14 mouse cellular contexts compared by ENCODE assay signal in genomic region chrX:142237101-142237500, GRCm38 (mm10). TPM values are rescaled to one million over a fixed set of nuclear protein-coding genes. Genes with fewer than 3 reads are reported as not detected.
DNase-seq lines count a peak whose midpoint lies in the region; ATAC-seq and TF ChIP-seq lines count a peak whose summit lies in the region.
"Had no signal": no experiment of that assay in that cellular context is flagged by ENCODE, and none has a peak within 500 bp of the region (broad histone marks: within the 10 kb centered on the region; RNA-seq: fewer than 3 reads in every experiment).

No protein-coding gene starts in this region.

- ATAC-seq in hindbrain, embryonic 11.5 days (ENCODE audit: low FRiP score), result no peak
- ATAC-seq in hindbrain, embryonic 14.5 days (ENCODE audit: low FRiP score), result no peak
- no peak for ATAC-seq in lung, postnatal 0 days
- ATAC-seq in intestine, embryonic 16.5 days, result no peak
- ATAC-seq: midbrain, embryonic 15.5 days had no signal

- no peaks in the 10 kb centered on the region for H3K36me3 ChIP-seq in hindbrain, embryonic 11.5 days (ENCODE audit: control insufficient read depth, insufficient read depth, low read length)
- H3K36me3 ChIP-seq in hindbrain, embryonic 14.5 days (replicated peaks; ENCODE audit: control insufficient read depth, insufficient read depth), result no peaks in the 10 kb centered on the region
- H3K36me3 ChIP-seq in lung, postnatal 0 days (ENCODE audit: insufficient read depth, low read length), result no peaks in the 10 kb centered on the region
- no peaks in the 10 kb centered on the region for H3K36me3 ChIP-seq in intestine, embryonic 16.5 days (ENCODE audit: control insufficient read depth, insufficient read depth, low read length)
- H3K36me3 ChIP-seq: limb, embryonic 12.5 days; midbrain, embryonic 15.5 days; neural tube, embryonic 15.5 days had no signal

- H3K4me2 ChIP-seq in hindbrain, embryonic 11.5 days (replicated peaks; ENCODE audit: low read depth, low read length), result no peak overlapping the region
- no peak overlapping the region for H3K4me2 ChIP-seq in hindbrain, embryonic 14.5 days (replicated peaks)
- H3K4me2 ChIP-seq in lung, postnatal 0 days (replicated peaks; ENCODE audit: low read depth, low read length), result no peak overlapping the region
- H3K4me2 ChIP-seq in intestine, embryonic 16.5 days (ENCODE audit: low read depth, low read length), result no peak overlapping the region
- H3K4me2 ChIP-seq: limb, embryonic 12.5 days; midbrain, embryonic 15.5 days; neural tube, embryonic 15.5 days had no signal

- H3K4me1 ChIP-seq in hindbrain, embryonic 11.5 days (replicated peaks; ENCODE audit: control insufficient read depth, insufficient read depth, low read length), result no peaks in the 10 kb centered on the region
- no peaks in the 10 kb centered on the region for H3K4me1 ChIP-seq in hindbrain, embryonic 14.5 days (replicated peaks; ENCODE audit: control insufficient read depth, insufficient read depth, low read length)
- no peaks in the 10 kb centered on the region for H3K4me1 ChIP-seq in lung, postnatal 0 days (ENCODE audit: insufficient read depth, low read depth, low read length)
- H3K4me1 ChIP-seq in intestine, embryonic 16.5 days (ENCODE audit: control insufficient read depth, insufficient read depth, low read length), result no peaks in the 10 kb centered on the region
- H3K4me1 ChIP-seq: limb, embryonic 12.5 days; midbrain, embryonic 15.5 days; neural tube, embryonic 15.5 days had no signal

- peak; percentile 53 for TF ChIP-seq CTCF in lung, postnatal 0 days (IDR thresholded peaks at IDR 0.05)

- no peak overlapping the region for H3K9ac ChIP-seq in hindbrain, embryonic 11.5 days (ENCODE audit: low read depth, low read length)
- H3K9ac ChIP-seq in hindbrain, embryonic 14.5 days, result no peak overlapping the region
- no peak overlapping the region for H3K9ac ChIP-seq in lung, postnatal 0 days (replicated peaks; ENCODE audit: low read depth)
- H3K9ac ChIP-seq in intestine, embryonic 16.5 days (ENCODE audit: low read depth, low read length), result no peak overlapping the region
- H3K9ac ChIP-seq: limb, embryonic 12.5 days; midbrain, embryonic 15.5 days; neural tube, embryonic 15.5 days had no signal

- no peaks in the 10 kb centered on the region for H3K9me3 ChIP-seq in hindbrain, embryonic 11.5 days (ENCODE audit: control insufficient read depth, low read length)
- no peaks in the 10 kb centered on the region for H3K9me3 ChIP-seq in hindbrain, embryonic 14.5 days (ENCODE audit: control insufficient read depth, low read length)
- no peaks in the 10 kb centered on the region for H3K9me3 ChIP-seq in lung, postnatal 0 days (ENCODE audit: low read length)
- no peaks in the 10 kb centered on the region for H3K9me3 ChIP-seq in intestine, embryonic 16.5 days (ENCODE audit: control insufficient read depth, low read length)
- H3K9me3 ChIP-seq: limb, embryonic 12.5 days; midbrain, embryonic 15.5 days; neural tube, embryonic 15.5 days had no signal

- no peak for TF ChIP-seq EP300 in lung, postnatal 0 days (IDR thresholded peaks at IDR 0.05)

- WGBS in hindbrain, embryonic 11.5 days, result 42% methylated on average over 2 of the region's 2 CpGs
- WGBS in hindbrain, embryonic 14.5 days, result 43% methylated on average over 2 of the region's 2 CpGs
- 42% methylated on average over 2 of the region's 2 CpGs for WGBS in lung, postnatal 0 days
- WGBS in intestine, embryonic 16.5 days, result 45% methylated on average over 2 of the region's 2 CpGs

- DNase-seq in hindbrain, embryonic 11.5 days (ENCODE audit: low spot score), result peak; percentile 2
- no peak for DNase-seq in hindbrain, embryonic 14.5 days (ENCODE audit: low spot score)
- DNase-seq in lung, postnatal 0 days (ENCODE audit: low spot score), result peak; percentile 24
- DNase-seq in lung, postnatal 10 days, result no peak
- DNase-seq in brain, adult 2 months (ENCODE audit: low read depth, low spot score), result peak; percentile 11
- DNase-seq in retina, embryonic 14.5 days (ENCODE audit: low spot score), result peak; percentile 28
- DNase-seq in cerebellum, postnatal 36 days, result no peak
- DNase-seq: cerebellum, adult 2 months; heart, postnatal 4 days; thymus, adult 18-20 months had no signal

- no peak overlapping the region for H3K4me3 ChIP-seq in hindbrain, embryonic 11.5 days (ENCODE audit: low read depth, low read length)
- H3K4me3 ChIP-seq in hindbrain, embryonic 14.5 days (replicated peaks; ENCODE audit: low read length), result no peak overlapping the region
- no peak overlapping the region for H3K4me3 ChIP-seq in lung, postnatal 0 days (ENCODE audit: low read depth, low read length)
- H3K4me3 ChIP-seq in intestine, embryonic 16.5 days (ENCODE audit: low read length), result no peak overlapping the region
- H3K4me3 ChIP-seq: limb, embryonic 12.5 days; midbrain, embryonic 15.5 days; neural tube, embryonic 15.5 days had no signal

- no peaks in the 10 kb centered on the region for H3K27me3 ChIP-seq in hindbrain, embryonic 11.5 days (ENCODE audit: control insufficient read depth, insufficient read depth, low read length)
- no peaks in the 10 kb centered on the region for H3K27me3 ChIP-seq in hindbrain, embryonic 14.5 days (ENCODE audit: control insufficient read depth, insufficient read depth, low read length)
- H3K27me3 ChIP-seq in lung, postnatal 0 days (replicated peaks; ENCODE audit: insufficient read depth, low read length), result no peaks in the 10 kb centered on the region
- H3K27me3 ChIP-seq in intestine, embryonic 16.5 days (replicated peaks; ENCODE audit: control insufficient read depth, insufficient read depth, low read length), result no peaks in the 10 kb centered on the region
- H3K27me3 ChIP-seq: neural tube, embryonic 15.5 days had no signal

- H3K27ac ChIP-seq in hindbrain, embryonic 11.5 days (ENCODE audit: low read depth, low read length), result no peak overlapping the region
- H3K27ac ChIP-seq in hindbrain, embryonic 14.5 days, result no peak overlapping the region
- no peak overlapping the region for H3K27ac ChIP-seq in lung, postnatal 0 days (ENCODE audit: low read length)
- H3K27ac ChIP-seq in intestine, embryonic 16.5 days (ENCODE audit: low read length), result no peak overlapping the region
- H3K27ac ChIP-seq: limb, embryonic 12.5 days; midbrain, embryonic 15.5 days; neural tube, embryonic 15.5 days had no signal

RNA-seq across cellular contexts. Expression of gene Nxt2, which starts 10.5 kb away (rescaled TPM):
- polyA plus RNA-seq in hindbrain, embryonic 11.5 days (2014; fragmentation: Nextera tagmentation; extraction: Ambion mirVana), result 12.8 and 13.0 TPM in 2 replicates
- 20.4 and 25.1 TPM in 2 replicates for polyA plus RNA-seq in hindbrain, embryonic 14.5 days (2014; fragmentation: Nextera tagmentation; extraction: Ambion mirVana)
- polyA plus RNA-seq in lung, postnatal 0 days (2015; fragmentation: Nextera tagmentation; extraction: Ambion mirVana), result 13.8 and 14.7 TPM in 2 replicates
- 23.2 and 24.3 TPM in 2 replicates for polyA plus RNA-seq in intestine, embryonic 16.5 days (2015; fragmentation: Nextera tagmentation; extraction: Ambion mirVana)

RNA-seq across cellular contexts. Expression of gene Gucy2f, which starts 40.4 kb away (rescaled TPM):
- polyA plus RNA-seq in hindbrain, embryonic 11.5 days (2014; fragmentation: Nextera tagmentation; extraction: Ambion mirVana), result not detected in 2 replicates
- 0.18 and 0.36 TPM in 2 replicates for polyA plus RNA-seq in hindbrain, embryonic 14.5 days (2014; fragmentation: Nextera tagmentation; extraction: Ambion mirVana)
- not detected in 2 replicates for polyA plus RNA-seq in lung, postnatal 0 days (2015; fragmentation: Nextera tagmentation; extraction: Ambion mirVana)
- not detected in 2 replicates for polyA plus RNA-seq in intestine, embryonic 16.5 days (2015; fragmentation: Nextera tagmentation; extraction: Ambion mirVana)
- polyA plus RNA-seq: limb, embryonic 12.5 days had no signal

Comparison
In these comparisons a context has a peak if more than half of its experiments do, and no peak if none do; other contexts are left out.
1. DNase-seq: peak in hindbrain, embryonic 11.5 days (single experiment), lung, postnatal 0 days (single experiment), brain, adult 2 months (single experiment) and retina, embryonic 14.5 days (single experiment); none in hindbrain, embryonic 14.5 days (single experiment), lung, postnatal 10 days (single experiment) and cerebellum, postnatal 36 days (0 of 2).